Mouse (Mus musculus) spleen, adult 10 weeks (tissue): Measurements from ENCODE around the gene Olfr1308. TPM values are rescaled to one million over a fixed set of nuclear protein-coding genes. Genes with fewer than 3 reads are reported as not detected.

Experiments
- polyA plus RNA-seq: library from polyadenylated mRNA; stranded (reverse); fragments of 350-450 nt; fragmentation: Illumina TruSeq; extraction: RNeasy Lipid Tissue Mini Kit (QIAGEN cat#74804); gene quantifications from one replicate; pipeline ENCODE4 v1.2.3, GENCODE M21; 2015; ENCODE audit warnings: low replicate concordance; ENCODE audit not compliant: insufficient read depth

The Olfr1308 gene
- not detected for polyA plus RNA-seq

DNA sequence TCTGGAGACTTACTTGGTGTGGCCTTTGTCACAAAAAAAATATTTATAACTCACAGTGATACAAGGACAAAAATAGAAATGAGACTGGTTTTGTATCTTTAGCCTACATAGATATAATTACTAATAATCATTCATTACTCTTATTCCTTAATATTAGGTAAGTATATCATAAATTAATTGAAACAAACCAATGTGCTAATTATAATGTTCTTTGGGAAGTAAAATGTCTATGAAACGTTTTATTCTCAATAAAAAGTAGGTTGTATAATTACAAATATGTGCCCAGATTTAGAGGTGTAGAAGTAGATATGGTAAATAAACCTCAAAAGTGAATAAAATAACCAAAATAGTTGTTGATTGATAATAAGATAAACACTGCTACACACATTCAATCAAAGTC is at the start of gene Olfr1308:
Olfr1308 (minus strand) TSS at position 101 of the 400 bp plus-strand sequence.

DNA sequence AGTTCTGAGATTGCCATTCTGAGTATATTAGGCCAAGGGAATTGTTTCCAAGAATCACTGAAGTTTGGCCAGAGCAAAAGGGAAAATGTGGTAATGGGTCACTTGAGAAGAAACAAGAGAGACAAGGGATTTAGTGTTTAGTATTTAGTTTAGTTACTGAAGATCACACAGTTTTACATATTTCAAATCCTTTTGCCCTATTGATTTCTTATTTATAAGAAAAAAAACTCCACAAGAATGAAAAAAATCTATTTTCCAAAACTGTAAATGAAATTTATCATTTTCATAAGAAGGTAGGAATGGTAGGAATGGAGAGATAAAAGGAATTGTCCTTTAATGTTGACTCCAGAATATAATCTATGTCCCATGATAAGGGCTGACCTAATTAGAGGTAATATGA is 47.9 kb upstream of the Olfr1308 start, which contains the start of gene Olfr1310:
Olfr1310 (minus strand) TSS at position 101 of the 400 bp plus-strand sequence.

GRCm38 (mm10) chr2:111990181-111990580 is 25.4 kb upstream of the Olfr1308 start, which contains the start of gene Olfr1309:
Gene Olfr1309 (minus strand): TSS chr2:111990281.

DNA sequence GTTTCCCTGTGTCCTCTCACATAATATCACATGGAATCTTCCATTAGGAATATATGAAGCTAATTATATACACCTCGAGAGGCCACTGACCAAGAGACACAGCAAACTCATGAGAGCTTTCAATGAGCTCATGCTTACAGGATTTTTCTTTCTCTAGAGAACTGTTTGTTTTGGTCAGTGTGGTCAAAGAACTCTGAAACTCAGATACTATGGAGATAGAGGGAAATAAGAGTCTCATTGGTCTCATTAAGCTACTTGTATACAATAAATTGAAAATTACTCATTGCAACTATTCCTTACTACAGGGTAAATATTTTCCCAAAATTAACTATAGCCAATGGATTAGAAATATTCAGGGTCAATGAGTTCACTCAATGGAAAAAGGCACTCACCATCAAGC is 15.4 kb downstream of the Olfr1308 start, which contains the start of gene Olfr1307:
Olfr1307 (minus strand) TSS at position 101 of the 400 bp plus-strand sequence.

GRCm38 (mm10) chr2:111916171-111916570 is 48.6 kb downstream of the Olfr1308 start, which contains the start of gene Olfr1306:
Gene Olfr1306 (minus strand): TSS chr2:111916271.

Other genes starting within 250 kb of the Olfr1308 start
- gene Olfr1301, start 213.9 kb downstream of the Olfr1308 start, polyA plus RNA-seq = not detected
- not detected for gene Olfr1302, start 187.5 kb downstream of the Olfr1308 start, polyA plus RNA-seq
- gene Olfr1303, start 144.6 kb downstream of the Olfr1308 start, polyA plus RNA-seq = not detected
- gene Olfr1305, start 87.8 kb downstream of the Olfr1308 start, polyA plus RNA-seq = not detected
- not detected for gene Olfr1306, start 48.7 kb downstream of the Olfr1308 start, polyA plus RNA-seq
- gene Olfr1307, start 15.5 kb downstream of the Olfr1308 start, polyA plus RNA-seq = not detected
- gene Olfr1309, start 25.3 kb upstream of the Olfr1308 start, polyA plus RNA-seq = not detected
- gene Olfr1310, start 47.8 kb upstream of the Olfr1308 start, polyA plus RNA-seq = not detected
- gene Olfr1311, start 59.5 kb upstream of the Olfr1308 start, polyA plus RNA-seq = not detected
- not detected for gene Olfr1312, start 85.3 kb upstream of the Olfr1308 start, polyA plus RNA-seq
- gene Olfr1313, start 112.9 kb upstream of the Olfr1308 start, polyA plus RNA-seq = not detected
- not detected for gene Olfr1314, start 131.8 kb upstream of the Olfr1308 start, polyA plus RNA-seq
- not detected for gene Olfr1315-ps1, start 150.5 kb upstream of the Olfr1308 start, polyA plus RNA-seq
- gene Olfr1316, start 170.0 kb upstream of the Olfr1308 start, polyA plus RNA-seq = not detected
- not detected for gene Olfr1317, start 175.4 kb upstream of the Olfr1308 start, polyA plus RNA-seq
- gene Olfr1318, start 189.3 kb upstream of the Olfr1308 start, polyA plus RNA-seq = not detected